Mouse (Mus musculus) liver, postnatal 0 days (tissue): ENCODE data around the gene Mink1. TPM values are rescaled to one million over a fixed set of nuclear protein-coding genes. Genes with fewer than 3 reads are reported as not detected.

Experiments
- ATAC-seq: fragments of 200-750 bp; cut with Nextera tagmentation; 2 replicates; pipeline ENCODE4 v1.8.0; 2017; ENCODE audit warnings: mild to moderate bottlenecking, moderate library complexity
- DNase-seq: peaks from one replicate; pipeline ENCODE4 v3.0.0-alpha.2; 2016
- H3K27ac ChIP-seq: fragments of 300-500 bp; sonication (generic); 2 replicates; pipeline ENCODE4 v1.5.1; 2014; ENCODE audit warnings: antibody characterized with exemption, moderate library complexity, mild to moderate bottlenecking, low read depth
- H3K27me3 ChIP-seq: fragments of 300-500 bp; sonication (generic); 2 replicates; pipeline ENCODE4 v1.6.1; 2014; ENCODE audit warnings: low read length, control low read depth, mixed read lengths; ENCODE audit not compliant: insufficient read depth
- H3K36me3 ChIP-seq: fragments of 300-500 bp; sonication (generic); replicated peaks from 2 replicates; pipeline ENCODE4 v1.6.1; 2014; ENCODE audit warnings: mild to moderate bottlenecking, control low read depth, low read length, moderate library complexity, mixed read lengths; ENCODE audit not compliant: insufficient read depth
- H3K4me1 ChIP-seq: fragments of 300-500 bp; sonication (generic); 2 replicates; pipeline ENCODE4 v1.6.1; 2014; ENCODE audit warnings: antibody characterized with exemption, mild to moderate bottlenecking, control low read depth; ENCODE audit not compliant: insufficient read depth
- H3K4me2 ChIP-seq: fragments of 300-500 bp; sonication (generic); 2 replicates; pipeline ENCODE4 v1.6.1; 2014; ENCODE audit warnings: low read depth, mild to moderate bottlenecking, low read length, moderate library complexity, mixed read lengths
- H3K4me3 ChIP-seq: fragments of 300-500 bp; sonication (generic); 2 replicates; pipeline ENCODE4 v1.5.1; 2014; ENCODE audit warnings: low read depth, low read length
- H3K9ac ChIP-seq: fragments of 300-500 bp; sonication (generic); replicated peaks from 2 replicates; pipeline ENCODE4 v1.6.1; 2014; ENCODE audit warnings: mild to moderate bottlenecking, moderate library complexity
- H3K9me3 ChIP-seq: fragments of 300-500 bp; sonication (generic); 2 replicates; pipeline ENCODE4 v1.6.1; 2016; ENCODE audit warnings: mild to moderate bottlenecking, control low read depth, low read length, mixed read lengths
- CTCF ChIP-seq: sonication (generic); IDR thresholded peaks from 2 replicates; pipeline ENCODE4 v1.5.1; 2016; ENCODE audit warnings: antibody characterized with exemption, low read depth
- EP300 ChIP-seq: IDR thresholded peaks from 2 replicates; pipeline ENCODE4 v1.6.1; 2016; ENCODE audit warnings: antibody characterized with exemption, low read depth, mild to moderate bottlenecking
- WGBS: fragments of 180-500 bp; shearing (Covaris S2); extraction: QIAGEN DNeasy Blood & Tissue Kit; methylation state at CpG from one replicate; pipeline ENCODE4 v1.1.7; 2014; ENCODE audit not compliant: insufficient replicate concordance; 5-methylcytosine and 5-hydroxymethylcytosine counted together
- polyA plus RNA-seq: library from polyadenylated mRNA; unstranded; fragments of >200 nt; fragmentation: Nextera tagmentation; extraction: Ambion mirVana; gene quantifications from 2 replicates; pipeline ENCODE4 v1.2.1, GENCODE M21; 2015

The Mink1 gene
- polyA plus RNA-seq, 1 experiment from 2014 or later = 3.9 TPM

DNA sequence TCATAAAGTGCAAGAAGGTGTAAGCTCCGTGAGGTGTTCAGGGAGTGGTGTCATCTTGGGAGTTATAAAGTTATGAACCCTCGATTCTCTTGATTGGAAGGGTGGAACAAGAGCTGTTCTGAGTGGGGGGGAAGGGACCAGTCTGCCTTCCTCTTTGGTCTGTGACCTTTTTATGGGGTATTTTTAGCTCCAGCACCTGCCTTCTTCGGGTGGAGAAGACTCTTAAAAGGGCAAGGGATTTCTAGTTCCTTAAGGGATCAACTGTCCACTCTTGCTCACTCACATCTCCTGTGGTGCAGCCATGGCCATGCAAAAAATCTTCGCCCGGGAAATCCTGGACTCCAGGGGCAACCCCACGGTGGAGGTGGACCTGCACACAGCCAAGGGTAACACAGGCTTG lies 94.9 kb downstream of the Mink1 start:
- no peak overlapping the region for H3K4me3 ChIP-seq
- peaks cover 22% of the 10 kb centered on the region for H3K4me1 ChIP-seq
- no peak overlapping the region for H3K9ac ChIP-seq
- no peak overlapping the region for H3K27ac ChIP-seq
- H3K36me3 ChIP-seq = peaks cover 13% of the 10 kb centered on the region
- no peaks in the 10 kb centered on the region for H3K9me3 ChIP-seq
- 51% methylated on average over 6 of the region's 6 CpGs for WGBS
- H3K4me2 ChIP-seq = no peak overlapping the region
- TF ChIP-seq EP300 (no peak), CTCF (no peak)
- no peaks in the 10 kb centered on the region for H3K27me3 ChIP-seq
- DNase-seq (no peak), ATAC-seq (no peak)

DNA sequence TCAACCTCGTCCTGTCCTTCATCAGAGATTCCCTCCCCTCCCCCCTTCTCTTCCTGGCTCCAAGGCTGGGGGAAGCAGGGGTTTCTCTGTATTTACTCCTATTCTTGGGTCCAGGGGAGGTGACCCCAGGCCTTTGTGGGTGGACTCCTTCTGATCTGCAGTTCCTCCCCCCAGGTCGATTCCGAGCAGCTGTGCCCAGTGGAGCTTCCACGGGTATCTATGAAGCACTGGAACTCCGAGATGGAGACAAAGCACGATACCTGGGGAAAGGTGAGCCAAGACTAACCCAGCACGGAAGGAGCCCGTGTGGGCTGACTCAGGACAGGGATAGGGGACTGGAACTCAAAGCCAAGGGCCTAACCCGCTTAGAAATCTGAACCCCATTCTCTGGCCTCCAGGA lies 95.3 kb downstream of the Mink1 start:
- Histone ChIP-seq H3K9ac (no peak overlapping the region), H3K4me3 (no peak overlapping the region), H3K4me2 (no peak overlapping the region), H3K27me3 (no peaks in the 10 kb centered on the region), H3K36me3 (peaks cover 13% of the 10 kb centered on the region), H3K27ac (no peak overlapping the region), H3K9me3 (no peaks in the 10 kb centered on the region), H3K4me1 (peaks cover 20% of the 10 kb centered on the region)
- DNase-seq = no peak
- WGBS = 69% methylated on average over 9 of the region's 9 CpGs
- TF ChIP-seq CTCF (no peak), EP300 (no peak)
- ATAC-seq = no peak

DNA sequence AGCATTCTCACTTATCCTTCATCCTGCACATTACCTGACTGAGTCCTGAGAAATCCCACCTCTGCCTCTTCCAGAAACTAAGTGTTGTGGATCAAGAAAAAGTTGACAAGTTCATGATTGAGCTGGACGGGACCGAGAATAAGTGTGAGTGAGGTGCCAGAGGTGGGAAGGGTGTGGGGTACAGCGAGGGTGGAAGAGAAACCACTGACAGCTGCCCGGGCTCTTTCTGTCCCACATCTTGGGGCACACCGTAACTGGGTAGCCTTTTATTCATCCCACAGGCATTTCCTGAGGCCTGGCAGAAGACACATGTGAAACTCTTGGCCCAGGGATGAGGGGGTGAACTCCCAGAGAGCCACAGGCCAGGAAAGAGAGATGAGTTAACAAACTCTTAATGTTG lies 95.8 kb downstream of the Mink1 start:
- Histone ChIP-seq H3K27me3 (no peaks in the 10 kb centered on the region), H3K4me1 (peaks cover 20% of the 10 kb centered on the region), H3K36me3 (peaks cover 16% of the 10 kb centered on the region), H3K9ac (no peak overlapping the region), H3K4me3 (no peak overlapping the region), H3K27ac (no peak overlapping the region), H3K4me2 (no peak overlapping the region), H3K9me3 (no peaks in the 10 kb centered on the region)
- 72% methylated on average over 5 of the region's 5 CpGs for WGBS
- DNase-seq = no peak
- TF ChIP-seq CTCF (no peak), EP300 (no peak)
- ATAC-seq = no peak

DNA sequence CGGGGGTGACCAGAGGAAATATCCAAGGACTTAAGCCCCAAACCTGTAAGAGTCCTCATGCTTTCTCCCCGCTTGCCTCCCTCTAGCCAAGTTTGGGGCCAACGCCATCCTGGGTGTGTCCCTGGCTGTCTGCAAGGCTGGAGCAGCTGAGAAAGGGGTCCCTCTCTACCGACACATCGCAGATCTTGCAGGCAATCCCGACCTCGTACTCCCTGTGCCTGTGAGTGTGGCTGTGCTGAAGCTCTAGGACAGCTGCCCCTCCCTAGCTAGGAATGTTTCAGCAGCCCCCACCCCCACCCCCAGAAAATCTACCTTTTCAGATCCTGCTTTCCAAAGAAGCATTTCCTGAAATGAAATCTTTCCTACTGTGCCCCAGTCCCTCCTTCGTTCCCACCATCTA lies 96.3 kb downstream of the Mink1 start:
- TF ChIP-seq EP300 (no peak), CTCF (no peak)
- Histone ChIP-seq H3K27ac (no peak overlapping the region), H3K9ac (no peak overlapping the region), H3K4me2 (no peak overlapping the region), H3K9me3 (no peaks in the 10 kb centered on the region), H3K27me3 (no peaks in the 10 kb centered on the region), H3K4me3 (no peak overlapping the region), H3K36me3 (peaks cover 20% of the 10 kb centered on the region), H3K4me1 (peaks cover 20% of the 10 kb centered on the region)
- DNase-seq (no peak), ATAC-seq (no peak)
- 82% methylated on average over 8 of the region's 8 CpGs for WGBS

DNA sequence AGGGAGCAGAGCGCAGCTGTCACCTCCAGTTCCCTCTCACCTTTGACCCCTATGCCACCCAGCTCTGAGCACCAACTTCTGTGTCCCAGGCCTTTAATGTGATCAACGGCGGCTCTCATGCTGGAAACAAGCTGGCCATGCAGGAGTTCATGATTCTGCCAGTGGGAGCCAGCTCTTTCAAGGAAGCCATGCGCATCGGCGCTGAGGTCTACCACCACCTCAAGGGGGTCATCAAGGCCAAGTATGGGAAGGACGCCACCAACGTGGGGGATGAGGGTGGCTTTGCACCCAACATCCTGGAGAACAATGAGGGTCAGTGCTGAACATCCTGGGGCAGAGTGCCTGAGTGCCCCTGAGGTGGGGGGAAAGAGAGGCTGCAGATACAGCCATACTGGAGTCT lies 97.9 kb downstream of the Mink1 start:
- DNase-seq (no peak), ATAC-seq (no peak)
- WGBS = 79% methylated on average over 8 of the region's 8 CpGs
- Histone ChIP-seq H3K4me3 (no peak overlapping the region), H3K9ac (no peak overlapping the region), H3K9me3 (no peaks in the 10 kb centered on the region), H3K27ac (no peak overlapping the region), H3K4me1 (peaks cover 18% of the 10 kb centered on the region), H3K27me3 (no peaks in the 10 kb centered on the region), H3K36me3 (peaks cover 35% of the 10 kb centered on the region), H3K4me2 (no peak overlapping the region)
- TF ChIP-seq CTCF (no peak), EP300 (no peak)

DNA sequence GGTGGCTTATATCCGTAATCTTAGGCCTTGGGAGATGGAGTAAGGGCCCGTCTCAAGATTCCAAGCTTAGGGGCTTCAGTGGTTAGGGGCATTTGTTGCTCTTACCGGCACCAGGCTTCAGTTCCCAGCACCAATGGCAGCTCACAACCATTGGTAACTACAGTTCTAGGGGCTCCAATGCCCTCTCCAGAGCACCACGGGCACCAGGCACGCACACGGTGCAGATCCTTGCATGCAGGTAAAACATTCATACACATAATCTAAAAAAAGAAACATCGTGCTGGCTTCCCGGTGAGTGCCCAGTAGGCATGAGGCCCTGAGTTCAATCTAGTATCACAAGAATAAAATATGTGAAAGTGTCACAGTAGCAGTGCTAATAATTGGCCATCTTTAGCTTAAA lies 100.4 kb downstream of the Mink1 start:
- no peak overlapping the region for H3K4me2 ChIP-seq
- no peaks in the 10 kb centered on the region for H3K27me3 ChIP-seq
- DNase-seq = no peak
- no peak overlapping the region for H3K27ac ChIP-seq
- H3K4me3 ChIP-seq = no peak overlapping the region
- no peaks in the 10 kb centered on the region for H3K9me3 ChIP-seq
- TF ChIP-seq EP300 = no peak
- TF ChIP-seq CTCF = no peak
- no peak for ATAC-seq
- peaks cover 14% of the 10 kb centered on the region for H3K4me1 ChIP-seq
- H3K36me3 ChIP-seq = peaks cover 43% of the 10 kb centered on the region
- no peak overlapping the region for H3K9ac ChIP-seq
- WGBS = 88% methylated on average over 8 of the region's 8 CpGs

DNA sequence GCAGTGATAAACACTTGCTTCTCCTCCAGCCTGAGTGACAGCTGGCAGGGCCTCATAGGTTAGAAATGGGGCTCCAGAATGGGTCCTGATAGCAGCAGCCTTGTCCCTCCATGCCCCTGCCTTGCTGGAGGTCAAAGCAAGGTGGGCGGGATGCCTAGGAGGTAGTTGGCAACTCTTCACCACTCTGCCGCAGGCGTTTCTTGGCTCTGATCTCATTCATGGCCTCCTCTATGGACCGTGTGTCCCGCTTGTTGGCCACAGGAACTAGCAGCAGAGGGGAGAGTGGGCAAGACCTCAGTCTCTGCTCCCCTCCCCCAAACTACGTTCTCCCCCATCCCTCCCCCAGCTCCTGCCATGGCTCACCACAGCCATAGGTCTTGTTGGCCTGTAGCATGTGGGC lies 101.3 kb downstream of the Mink1 start:
- H3K4me1 ChIP-seq = peaks cover 15% of the 10 kb centered on the region

More for the DNA sequence above, 101.3 kb downstream of the Mink1 start:
- Histone ChIP-seq H3K9me3 (no peaks in the 10 kb centered on the region), H3K9ac (no peak overlapping the region), H3K27me3 (no peaks in the 10 kb centered on the region), H3K4me2 (no peak overlapping the region), H3K36me3 (peaks cover 43% of the 10 kb centered on the region), H3K4me3 (no peak overlapping the region), H3K27ac (no peak overlapping the region)
- 77% methylated on average over 6 of the region's 6 CpGs for WGBS
- no peak for TF ChIP-seq EP300
- TF ChIP-seq CTCF = no peak
- ATAC-seq (no peak), DNase-seq (no peak)

Other genes starting within 250 kb of the Mink1 start
- gene Alox12e, start 240.3 kb upstream of the Mink1 start, polyA plus RNA-seq = 0.08 TPM in 1 of 2 replicates, not detected in the other
- 0.49 and 0.56 TPM in 2 replicates for gene Alox15, start 210.8 kb upstream of the Mink1 start, polyA plus RNA-seq
- gene Pelp1, start 152.8 kb upstream of the Mink1 start, polyA plus RNA-seq = 6.1 and 6.4 TPM in 2 replicates
- gene Arrb2, start 130.2 kb upstream of the Mink1 start, polyA plus RNA-seq = 20.0 and 21.8 TPM in 2 replicates
- 14.3 and 15.1 TPM in 2 replicates for gene Med11, start 111.0 kb upstream of the Mink1 start, polyA plus RNA-seq
- 0.59 and 0.70 TPM in 2 replicates for gene Zmynd15, start 103.4 kb upstream of the Mink1 start, polyA plus RNA-seq
- 9.2 and 9.4 TPM in 2 replicates for gene Cxcl16, start 102.9 kb upstream of the Mink1 start, polyA plus RNA-seq
- 1.7 and 2.8 TPM in 2 replicates for gene Tm4sf5, start 57.6 kb upstream of the Mink1 start, polyA plus RNA-seq
- gene Vmo1, start 48.3 kb upstream of the Mink1 start, polyA plus RNA-seq = 1.0 and 1.4 TPM in 2 replicates
- 28.0 and 30.8 TPM in 2 replicates for gene Gltpd2, start 43.7 kb upstream of the Mink1 start, polyA plus RNA-seq
- 317 and 325 TPM in 2 replicates for gene Psmb6, start 37.5 kb upstream of the Mink1 start, polyA plus RNA-seq
- not detected in 2 replicates for gene Gm40193, start 29.9 kb upstream of the Mink1 start, polyA plus RNA-seq
- 1.6 and 1.8 TPM in 2 replicates for gene Pld2, start 22.8 kb upstream of the Mink1 start, polyA plus RNA-seq
- not detected in 2 replicates for gene 4930544D05Rik, start 53.0 kb downstream of the Mink1 start, polyA plus RNA-seq
- 0.19 TPM in 1 of 2 replicates, not detected in the other for gene Chrne, start 56.3 kb downstream of the Mink1 start, polyA plus RNA-seq
- 3.5 and 4.1 TPM in 2 replicates for gene Gp1ba, start 76.2 kb downstream of the Mink1 start, polyA plus RNA-seq
- gene Rnf167, start 84.4 kb downstream of the Mink1 start, polyA plus RNA-seq = 54.8 and 55.3 TPM in 2 replicates
- 140 and 143 TPM in 2 replicates for gene Slc25a11, start 84.6 kb downstream of the Mink1 start, polyA plus RNA-seq
- 918 and 940 TPM in 2 replicates for gene Pfn1, start 91.8 kb downstream of the Mink1 start, polyA plus RNA-seq
- 4.0 and 21.3 TPM in 2 replicates for gene Eno3, start 94.3 kb downstream of the Mink1 start, polyA plus RNA-seq
- 36.6 and 42.1 TPM in 2 replicates for gene Spag7, start 106.5 kb downstream of the Mink1 start, polyA plus RNA-seq
- gene Camta2, start 125.2 kb downstream of the Mink1 start, polyA plus RNA-seq = 2.8 and 3.4 TPM in 2 replicates
- gene Inca1, start 137.3 kb downstream of the Mink1 start, polyA plus RNA-seq = 8.3 and 10.8 TPM in 2 replicates
- gene Kif1c, start 137.7 kb downstream of the Mink1 start, polyA plus RNA-seq = 1.8 and 2.2 TPM in 2 replicates
- gene Zfp3, start 201.3 kb downstream of the Mink1 start, polyA plus RNA-seq = 1.9 and 2.0 TPM in 2 replicates
- gene Scimp, start 249.7 kb downstream of the Mink1 start, polyA plus RNA-seq = 2.6 and 3.0 TPM in 2 replicates